Mouse (Mus musculus) ES-Bruce4 (cell line): ENCODE data around the gene Epc2. TPM values are rescaled to one million over a fixed set of nuclear protein-coding genes. Genes with fewer than 3 reads are reported as not detected.
"Not testable (repeated sequence)": the region's sequence is repeated elsewhere in the genome, so short reads cannot be mapped to it uniquely, and the experiment has no call there.

Experiments used
- H3K27ac ChIP-seq: 2 replicates; pipeline ENCODE4 v1.5.1; 2012; ENCODE audit warnings: low read length, inconsistent platforms; ENCODE audit not compliant: insufficient read depth
- H3K27me3 ChIP-seq: 2 replicates; pipeline ENCODE4 v1.6.1; 2012; ENCODE audit warnings: mild to moderate bottlenecking, low read length, inconsistent platforms; ENCODE audit not compliant: control insufficient read depth, poor library complexity, insufficient read depth, severe bottlenecking
- H3K36me3 ChIP-seq: 2 replicates; pipeline ENCODE4 v1.6.1; 2012; ENCODE audit warnings: inconsistent platforms, mild to moderate bottlenecking, low read length, moderate library complexity; ENCODE audit not compliant: control insufficient read depth, poor library complexity, insufficient read depth, severe bottlenecking
- H3K4me1 ChIP-seq: one replicate; pipeline ENCODE4 v1.8.1; 2011; ENCODE audit warnings: low read length; ENCODE audit not compliant: control insufficient read depth, insufficient read depth
- H3K4me3 ChIP-seq: 2 replicates; pipeline ENCODE4 v1.5.1; 2011; ENCODE audit warnings: low read depth, mild to moderate bottlenecking, low read length
- H3K9ac ChIP-seq: 2 replicates; pipeline ENCODE4 v1.6.1; 2012; ENCODE audit warnings: low read depth, mild to moderate bottlenecking, inconsistent platforms; ENCODE audit not compliant: poor library complexity, severe bottlenecking
- H3K9me3 ChIP-seq: replicated peaks from 2 replicates; pipeline ENCODE4 v1.6.1; 2012; ENCODE audit warnings: mild to moderate bottlenecking, low read length, inconsistent platforms; ENCODE audit not compliant: control insufficient read depth, poor library complexity, insufficient read depth, severe bottlenecking
- CTCF ChIP-seq: IDR thresholded peaks from one replicate; pipeline ENCODE4 v1.8.1; 2011; ENCODE audit warnings: low read depth, low read length
- EP300 ChIP-seq: IDR thresholded peaks from 2 replicates; pipeline ENCODE4 v1.6.1; 2011; ENCODE audit warnings: low read depth, low read length; ENCODE audit not compliant: insufficient read depth
- POLR2A ChIP-seq: IDR thresholded peaks from one replicate; pipeline ENCODE4 v1.8.1; 2011; ENCODE audit warnings: low read length; ENCODE audit not compliant: insufficient read depth
- polyA plus RNA-seq: library from polyadenylated mRNA; stranded (reverse); fragments of >200 nt; gene quantifications from 2 replicates; pipeline ENCODE4 v1.2.4, GENCODE M21; 2011; ENCODE audit warnings: low read depth; ENCODE audit not compliant: missing spikeins, insufficient read depth, insufficient read length

Gene Epc2
- polyA plus RNA-seq, 1 experiment = 38.8 TPM

DNA sequence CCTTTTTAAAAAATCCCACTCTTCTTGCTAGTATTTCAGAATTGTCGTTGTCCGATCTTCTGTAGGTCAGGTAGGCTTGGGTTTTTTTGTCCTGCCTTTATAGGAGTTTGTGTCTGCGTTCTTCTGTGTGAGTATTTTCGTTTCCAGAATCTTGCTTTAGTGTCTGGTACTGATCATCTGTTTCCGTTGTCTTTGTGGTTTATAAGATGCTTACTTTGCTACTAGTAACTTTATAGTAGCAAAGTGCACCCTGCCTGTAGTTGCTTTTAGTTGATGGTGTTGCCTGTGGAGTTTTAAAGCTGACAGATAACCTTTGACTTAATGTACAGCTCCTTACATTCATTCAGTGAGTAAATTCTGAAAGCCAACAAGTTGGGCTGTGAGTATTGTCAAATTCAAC, 32.1 kb downstream of the Epc2 start:
- TF ChIP-seq CTCF (no peak), POLR2A (no peak), EP300 (no peak)
- H3K27me3 ChIP-seq = no peaks in the 10 kb centered on the region
- no peak overlapping the region for H3K9ac ChIP-seq
- H3K4me1 ChIP-seq = no peaks in the 10 kb centered on the region
- no peaks in the 10 kb centered on the region for H3K9me3 ChIP-seq
- no peaks in the 10 kb centered on the region for H3K36me3 ChIP-seq
- H3K4me3 ChIP-seq = no peak overlapping the region
- H3K27ac ChIP-seq = no peak overlapping the region

DNA sequence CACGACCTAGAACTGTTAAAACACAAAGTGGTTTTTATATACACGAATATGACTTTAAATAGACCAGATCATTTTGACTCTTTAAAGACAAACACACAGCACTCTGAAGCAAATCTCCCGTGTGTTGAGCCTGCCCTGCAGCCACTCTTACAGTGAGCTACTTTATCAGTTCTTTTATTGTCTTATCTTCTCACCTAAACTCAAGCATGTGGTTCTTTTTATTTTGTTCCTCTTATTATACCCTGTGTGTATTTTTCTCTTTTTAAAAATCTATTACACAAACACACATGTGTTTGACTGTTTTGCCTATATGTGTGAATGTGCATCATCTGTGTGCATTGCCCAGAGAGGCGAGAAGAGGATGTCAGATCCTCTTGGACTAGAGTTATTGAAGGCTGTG, 50.1 kb downstream of the Epc2 start:
- H3K9ac ChIP-seq = no peak overlapping the region
- TF ChIP-seq EP300 (no peak), CTCF (no peak), POLR2A (no peak)
- H3K4me3 ChIP-seq = no peak overlapping the region
- no peaks in the 10 kb centered on the region for H3K9me3 ChIP-seq
- H3K27me3 ChIP-seq = no peaks in the 10 kb centered on the region
- no peak overlapping the region for H3K27ac ChIP-seq
- no peaks in the 10 kb centered on the region for H3K4me1 ChIP-seq
- H3K36me3 ChIP-seq = no peaks in the 10 kb centered on the region

DNA sequence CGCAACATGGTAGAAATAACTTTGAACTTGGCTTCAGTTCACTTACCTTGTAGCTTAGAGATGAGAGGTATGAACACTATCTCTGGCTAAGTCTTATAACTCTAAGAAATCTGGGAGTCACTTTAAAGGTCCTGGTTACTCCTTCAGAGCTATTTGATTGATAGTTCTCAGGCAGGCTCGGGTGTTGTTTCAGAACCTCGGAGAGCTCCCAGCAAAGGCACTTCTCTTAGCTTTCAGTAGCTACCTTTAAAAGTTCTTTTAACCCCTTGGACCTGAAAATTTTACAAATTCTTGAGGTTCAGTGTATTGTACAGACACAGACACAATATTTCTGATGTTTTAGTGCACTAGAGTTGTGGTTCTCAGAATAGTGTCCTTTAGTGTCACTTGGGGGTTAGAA, 52.3 kb downstream of the Epc2 start:
- TF ChIP-seq POLR2A (no peak), CTCF (no peak), EP300 (no peak)
- no peaks in the 10 kb centered on the region for H3K36me3 ChIP-seq
- H3K4me1 ChIP-seq = no peaks in the 10 kb centered on the region
- no peak overlapping the region for H3K9ac ChIP-seq
- H3K27ac ChIP-seq = no peak overlapping the region
- H3K4me3 ChIP-seq = no peak overlapping the region
- no peaks in the 10 kb centered on the region for H3K9me3 ChIP-seq
- no peaks in the 10 kb centered on the region for H3K27me3 ChIP-seq

DNA sequence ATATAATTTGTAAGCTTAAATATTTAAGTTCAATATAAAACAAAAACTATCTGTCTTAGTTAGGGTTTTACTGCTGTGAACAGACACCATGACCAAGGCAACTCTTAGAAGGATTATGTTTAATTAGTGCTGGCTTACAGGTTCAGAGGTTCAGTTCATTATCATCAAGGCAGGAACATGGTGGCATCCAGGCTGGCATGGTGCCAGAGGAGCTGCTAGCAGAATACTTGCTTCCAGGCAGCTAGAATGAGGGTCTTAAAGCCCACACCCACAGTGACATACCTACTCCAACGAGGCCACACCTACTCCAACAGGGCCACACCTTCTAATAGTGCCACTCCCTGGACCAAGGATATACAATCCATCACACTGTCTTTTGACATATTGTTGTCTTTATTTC, 53.9 kb downstream of the Epc2 start:
- H3K36me3 ChIP-seq, H3K27ac ChIP-seq, H3K4me1 ChIP-seq, H3K9me3 ChIP-seq, H3K4me3 ChIP-seq, H3K27me3 ChIP-seq, H3K9ac ChIP-seq: not testable (repeated sequence)

DNA sequence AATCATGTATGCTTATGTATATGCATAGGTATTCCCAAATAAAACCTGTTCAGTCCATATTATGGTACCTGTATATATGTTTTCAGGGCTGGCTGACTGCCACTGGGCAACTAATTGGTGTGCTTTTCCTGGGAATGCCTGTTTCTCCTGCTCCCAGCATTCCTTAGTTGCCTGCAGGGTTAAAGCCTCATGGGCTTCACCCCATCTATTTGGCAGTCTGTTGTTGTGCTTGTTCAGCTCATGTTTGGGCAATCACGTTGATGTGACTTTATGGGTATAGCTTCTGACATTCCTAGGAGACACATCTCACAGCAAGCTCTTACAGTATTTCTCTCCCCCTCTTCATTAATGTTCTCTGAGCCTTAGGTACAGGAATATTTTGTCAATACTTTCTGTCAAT, 59.5 kb downstream of the Epc2 start:
- Histone ChIP-seq H3K27me3 (no peaks in the 10 kb centered on the region), H3K4me3 (no peak overlapping the region), H3K27ac (no peak overlapping the region), H3K9me3 (no peaks in the 10 kb centered on the region), H3K36me3 (no peaks in the 10 kb centered on the region), H3K4me1 (no peaks in the 10 kb centered on the region), H3K9ac (no peak overlapping the region)
- TF ChIP-seq EP300 (no peak), POLR2A (no peak), CTCF (no peak)

DNA sequence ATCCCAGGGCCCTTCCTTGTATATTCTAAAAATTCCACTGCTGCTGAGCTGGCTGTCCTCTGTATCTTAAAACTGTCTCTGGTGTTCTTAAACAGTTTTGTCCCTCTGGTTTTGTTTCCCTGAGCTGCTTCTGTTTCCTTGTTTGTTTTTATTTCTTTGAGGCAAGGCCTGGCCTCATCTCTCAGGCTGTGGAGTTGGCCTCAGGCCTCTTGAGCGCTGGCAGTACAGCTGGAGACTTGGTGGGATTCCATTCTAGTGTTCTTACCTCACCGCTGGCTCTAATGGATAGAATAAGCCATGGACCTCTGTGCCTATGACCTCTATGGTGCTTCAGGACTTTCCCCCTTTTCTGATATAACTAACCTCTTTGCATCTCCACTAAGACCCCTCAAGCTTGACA, 64.7 kb downstream of the Epc2 start:
- Histone ChIP-seq H3K4me3 (no peak overlapping the region), H3K36me3 (no peaks in the 10 kb centered on the region), H3K27ac (no peak overlapping the region), H3K9ac (no peak overlapping the region), H3K9me3 (no peaks in the 10 kb centered on the region), H3K4me1 (no peaks in the 10 kb centered on the region), H3K27me3 (no peaks in the 10 kb centered on the region)
- TF ChIP-seq CTCF (no peak), EP300 (no peak), POLR2A (no peak)
